Mouse (Mus musculus) MEL (cell line): ENCODE data around the gene Pax4. TPM values are rescaled to one million over a fixed set of nuclear protein-coding genes. Genes with fewer than 3 reads are reported as not detected.

Source experiments
- DNase-seq: peaks from one replicate; pipeline ENCODE4 v3.0.0; 2011; ENCODE audit warnings: low read depth, low spot score
- H3K27ac ChIP-seq: 2 replicates; pipeline ENCODE4 v1.5.1; 2012; ENCODE audit warnings: low read depth, mild to moderate bottlenecking, control low read depth, low read length, moderate library complexity; ENCODE audit not compliant: control insufficient read depth
- H3K27me3 ChIP-seq, 2 experiments: fragments of 150-350 bp in 1 of 2; sonication (generic) in 1 of 2; 2 replicates each; pipeline ENCODE4 v1.6.1; 2012; ENCODE audit warnings: low read length in 2 of 2, mild to moderate bottlenecking in 2 of 2, improper control_type of control experiment in 1 of 2, moderate library complexity in 1 of 2; ENCODE audit not compliant: insufficient read depth in 2 of 2, control insufficient read depth in 1 of 2
- H3K36me3 ChIP-seq, 2 experiments: 2 replicates each; pipeline ENCODE4 v1.6.1; 2012 to 2014; ENCODE audit warnings: low read length in 2 of 2, improper control_type of control experiment in 1 of 2, inconsistent platforms in 1 of 2, mild to moderate bottlenecking in 1 of 2; ENCODE audit not compliant: insufficient read depth in 2 of 2, control insufficient read depth in 1 of 2
- H3K4me1 ChIP-seq, 2 experiments: fragments of 150-350 bp in 1 of 2; sonication (generic) in 1 of 2; 2 replicates each; pipeline ENCODE4 v1.6.1; 2012; ENCODE audit warnings: low read length in 2 of 2, improper control_type of control experiment in 1 of 2, mild to moderate bottlenecking in 1 of 2; ENCODE audit not compliant: insufficient read depth in 2 of 2, control insufficient read depth in 1 of 2
- H3K4me3 ChIP-seq, 2 experiments: fragments of 150-350 bp in 1 of 2; sonication (generic) in 1 of 2; 2 replicates each; pipeline ENCODE4 v1.5.1; 2012; ENCODE audit warnings: low read depth in 2 of 2, low read length in 2 of 2, mild to moderate bottlenecking in 2 of 2, moderate library complexity in 2 of 2, control low read depth in 1 of 2, improper control_type of control experiment in 1 of 2; ENCODE audit not compliant: control insufficient read depth in 1 of 2, insufficient read depth in 1 of 2
- H3K79me2 ChIP-seq: 2 replicates; pipeline ENCODE4 v1.6.1; 2012; ENCODE audit warnings: mild to moderate bottlenecking, low read length, moderate library complexity; ENCODE audit not compliant: control insufficient read depth, poor library complexity, insufficient read depth
- H3K9ac ChIP-seq: 2 replicates; pipeline ENCODE4 v1.6.1; 2012; ENCODE audit warnings: low read depth, mild to moderate bottlenecking, control low read depth, low read length, moderate library complexity; ENCODE audit not compliant: control insufficient read depth, poor library complexity, severe bottlenecking
- H3K9me3 ChIP-seq: fragments of 150-350 bp; sonication (generic); replicated peaks from 2 replicates; pipeline ENCODE4 v1.6.1; 2012; ENCODE audit warnings: mild to moderate bottlenecking, low read length, improper control_type of control experiment, moderate library complexity; ENCODE audit not compliant: insufficient read depth
- CTCF ChIP-seq, 3 experiments: IDR thresholded peaks in 2 of 3; conservative IDR thresholded peaks in 1 of 3; 2 replicates each; pipeline ENCODE4 v1.5.1; 2011 to 2012; ENCODE audit warnings: low read length in 3 of 3, low read depth in 2 of 3, mild to moderate bottlenecking in 2 of 3, improper control_type of control experiment in 1 of 3, inconsistent platforms in 1 of 3, mixed read lengths in 1 of 3, moderate library complexity in 1 of 3; ENCODE audit not compliant: control insufficient read depth in 1 of 3, insufficient read depth in 1 of 3, poor library complexity in 1 of 3, severe bottlenecking in 1 of 3
- E2F4 ChIP-seq: IDR thresholded peaks from 2 replicates; pipeline ENCODE4 v1.6.1; 2011; ENCODE audit warnings: low read depth, low read length, improper control_type of control experiment, borderline replicate concordance
- EP300 ChIP-seq, 2 experiments: IDR thresholded peaks; 2 replicates each; pipeline ENCODE4 v1.6.1; 2011; ENCODE audit warnings: improper control_type of control experiment in 2 of 2, low read length in 2 of 2, low read depth in 1 of 2, mild to moderate bottlenecking in 1 of 2
- ETS1 ChIP-seq: IDR thresholded peaks from 2 replicates; pipeline ENCODE4 v1.6.1; 2012; ENCODE audit warnings: low read depth, mild to moderate bottlenecking, inconsistent platforms, low read length, improper control_type of control experiment, moderate library complexity
- GABPA ChIP-seq: IDR thresholded peaks from 2 replicates; pipeline ENCODE4 v1.6.1; 2012; ENCODE audit warnings: low read depth, mild to moderate bottlenecking, inconsistent platforms, low read length, improper control_type of control experiment, moderate library complexity
- GATA1 ChIP-seq: IDR thresholded peaks from 2 replicates; pipeline ENCODE4 v1.6.1; 2011; ENCODE audit warnings: low read depth, low read length, improper control_type of control experiment
- HCFC1 ChIP-seq: IDR thresholded peaks from 2 replicates; pipeline ENCODE4 v1.6.1; 2012; ENCODE audit warnings: low read depth, mild to moderate bottlenecking, inconsistent platforms, low read length, improper control_type of control experiment, moderate library complexity
- MXI1 ChIP-seq: IDR thresholded peaks from 2 replicates; pipeline ENCODE4 v1.6.1; 2011; ENCODE audit warnings: mild to moderate bottlenecking, low read depth, low read length, improper control_type of control experiment
- NRF1 ChIP-seq: IDR thresholded peaks from 2 replicates; pipeline ENCODE4 v1.6.1; 2014; ENCODE audit warnings: low read depth, mild to moderate bottlenecking, inconsistent platforms, low read length, improper control_type of control experiment, moderate library complexity; ENCODE audit not compliant: poor library complexity, insufficient read depth, severe bottlenecking
- POLR2AphosphoS2 ChIP-seq: IDR thresholded peaks from 2 replicates; pipeline ENCODE4 v1.6.1; 2011; ENCODE audit warnings: low read length, improper control_type of control experiment
- POLR2AphosphoS5 ChIP-seq: IDR thresholded peaks from 2 replicates; pipeline ENCODE4 v1.6.1; 2012; ENCODE audit warnings: low read depth, borderline replicate concordance, mild to moderate bottlenecking, inconsistent platforms, low read length, moderate library complexity, mixed read lengths
- RAD21 ChIP-seq: IDR thresholded peaks from 2 replicates; pipeline ENCODE4 v1.6.1; 2011; ENCODE audit warnings: mild to moderate bottlenecking, low read depth, low read length, improper control_type of control experiment
- RCOR1 ChIP-seq: IDR thresholded peaks from 2 replicates; pipeline ENCODE4 v1.6.1; 2012; ENCODE audit warnings: low read depth, mild to moderate bottlenecking, inconsistent platforms, low read length, improper control_type of control experiment
- SIN3A ChIP-seq: IDR thresholded peaks from 2 replicates; pipeline ENCODE4 v1.6.1; 2012; ENCODE audit warnings: low read length, improper control_type of control experiment, inconsistent platforms
- TCF12 ChIP-seq: IDR thresholded peaks from 2 replicates; pipeline ENCODE4 v1.6.1; 2014; ENCODE audit warnings: low read depth, mild to moderate bottlenecking, inconsistent platforms, low read length, improper control_type of control experiment, moderate library complexity
- USF2 ChIP-seq, 2 experiments: IDR thresholded peaks; 2 replicates each; pipeline ENCODE4 v1.6.1; 2011 to 2012; ENCODE audit warnings: improper control_type of control experiment in 2 of 2, low read length in 2 of 2, borderline replicate concordance in 1 of 2, inconsistent platforms in 1 of 2, low read depth in 1 of 2, mild to moderate bottlenecking in 1 of 2; ENCODE audit not compliant: insufficient read depth in 1 of 2
- ZC3H11A ChIP-seq: IDR thresholded peaks from 2 replicates; pipeline ENCODE4 v1.6.1; 2012; ENCODE audit warnings: low read depth, mild to moderate bottlenecking, inconsistent platforms, low read length, improper control_type of control experiment
- ZMIZ1 ChIP-seq: IDR thresholded peaks from 2 replicates; pipeline ENCODE4 v1.6.1; 2012; ENCODE audit warnings: low read depth, mild to moderate bottlenecking, inconsistent platforms, low read length, improper control_type of control experiment, moderate library complexity
- polyA plus RNA-seq, 2 experiments: library from polyadenylated mRNA; stranded (reverse) in 1 of 2; unstranded in 1 of 2; fragments of >175 nt in 1 of 2; fragments of >200 nt in 1 of 2; gene quantifications; 2 replicates each; pipeline versions ENCODE4 v1.2.1 to v1.2.4; 2012; ENCODE audit warnings: low replicate concordance in 2 of 2, low read depth in 1 of 2; ENCODE audit not compliant: insufficient read length in 2 of 2, insufficient read depth in 1 of 2, missing spikeins in 1 of 2
- total RNA-seq: library from RNA; depleted of rRNA; stranded (reverse); fragments of 300-350 nt; gene quantifications from 2 replicates; pipeline ENCODE4 v1.2.3, GENCODE M21; 2012

Pax4 gene
- total and polyA plus RNA-seq, 3 experiments, result not detected

DNA sequence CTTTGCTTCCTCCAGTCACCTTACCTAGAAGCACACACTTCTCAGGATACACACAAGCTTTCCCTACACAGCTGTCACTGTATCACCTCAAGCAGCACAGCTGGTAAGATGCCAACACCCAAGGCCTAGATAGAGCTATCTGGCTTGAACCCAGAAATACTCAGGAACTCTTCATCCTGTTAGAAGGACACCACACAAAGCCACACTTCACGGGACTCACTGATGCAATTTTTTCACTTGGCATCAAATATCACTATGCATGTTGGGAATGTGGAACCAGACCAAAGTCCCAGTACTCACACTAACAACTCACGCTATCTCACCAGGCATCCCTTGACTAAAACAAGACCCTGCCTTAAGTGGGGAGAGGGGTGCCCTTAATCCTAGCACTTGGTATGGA, 29.5 kb downstream of the Pax4 start:
- peak; percentile 66 for DNase-seq
- peak overlapping the region; percentile 23; the same call in 1 of the 2 replicates for H3K9ac ChIP-seq

DNA sequence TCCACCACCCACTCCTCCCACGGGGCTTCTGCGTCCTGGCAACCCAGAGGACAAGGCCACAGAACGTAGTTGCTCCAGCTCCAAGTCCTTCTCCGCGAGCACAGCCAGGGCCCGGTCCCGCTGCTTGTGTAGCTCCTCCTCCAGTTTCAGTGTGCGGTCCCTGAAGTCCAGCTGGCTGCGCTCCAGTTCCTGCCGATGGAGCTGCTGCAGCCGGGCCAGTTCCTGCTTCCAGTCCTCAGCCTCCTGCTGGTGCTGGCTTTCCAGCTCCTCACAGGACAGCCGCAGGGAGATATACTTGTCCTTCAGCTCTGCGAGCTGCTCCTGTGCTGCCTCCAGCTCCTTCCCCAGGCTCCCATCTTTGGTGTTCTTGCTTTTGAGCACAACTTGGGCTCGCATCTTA, 30.7 kb downstream of the Pax4 start:
- Histone ChIP-seq H3K27ac (no peak overlapping the region), H3K27me3 (no peaks in the 10 kb centered on the region), H3K9me3 (no peaks in the 10 kb centered on the region), H3K79me2 (peaks cover 12% of the 10 kb centered on the region), H3K9ac (no peak overlapping the region), H3K36me3 (peaks cover 0 to 12% of the 10 kb centered on the region in 2 experiments; a peak in 3 of 4 replicates), H3K4me3 (no peak overlapping the region), H3K4me1 (peaks cover 2 to 22% of the 10 kb centered on the region in 2 experiments; a peak in 3 of 4 replicates)
- no peak for DNase-seq
- TF ChIP-seq RCOR1 (no peak), POLR2AphosphoS2 (no peak), E2F4 (no peak), HCFC1 (no peak), NRF1 (no peak), CTCF (IDR thresholded peaks at IDR 0.05 in 2 of 3, conservative IDR thresholded peaks at IDR 0.05 in 1 of 3; ENCODE audit: control insufficient read depth in 1 of 3, insufficient read depth in 1 of 3, low read depth in 2 of 3, low read length in 3 of 3, poor library complexity in 1 of 3, severe bottlenecking in 1 of 3) (no peak), ZMIZ1 (no peak), USF2 (IDR thresholded peaks at IDR 0.05; ENCODE audit: borderline replicate concordance in 1 of 2, insufficient read depth in 1 of 2, low read depth in 1 of 2, low read length in 2 of 2) (no peak), GABPA (no peak), ZC3H11A (no peak), RAD21 (no peak)

More for the DNA sequence above, 29.5 kb downstream of the Pax4 start:
- H3K36me3 ChIP-seq, result peaks cover 0 to 14% of the 10 kb centered on the region in 2 experiments; a peak in 3 of 4 replicates
- H3K27ac ChIP-seq, result 0 out of 2 replicates have a peak overlapping the region, but pooled peaks have one; percentile 14
- H3K27me3 ChIP-seq, result no peaks in the 10 kb centered on the region
- H3K4me3 ChIP-seq, result peak overlapping the region; percentile 15 to 82; a peak in 3 of 4 replicates
- H3K4me1 ChIP-seq, result peaks cover 2 to 27% of the 10 kb centered on the region in 2 experiments
- no peak for TF ChIP-seq E2F4
- TF ChIP-seq MXI1, result peak; percentile 43; the same call in 1 of the 2 replicates
- TF ChIP-seq TCF12, result peak; percentile 27; the same call in 1 of the 2 replicates
- peak; percentile 87 for TF ChIP-seq ETS1
- TF ChIP-seq POLR2AphosphoS5, result no peak
- TF ChIP-seq EP300 (IDR thresholded peaks at IDR 0.05; ENCODE audit: low read depth in 1 of 2, low read length in 2 of 2), result peak in 1 of 2 experiments; percentile 28; a peak in 1 of 4 replicates
- TF ChIP-seq GATA1, result peak; percentile 30; the same call in 1 of the 2 replicates
- TF ChIP-seq SIN3A, result peak; percentile 70
- TF ChIP-seq, all 39 proteins: peak for 6
- Histone ChIP-seq H3K79me2 (peaks cover 13% of the 10 kb centered on the region), H3K9me3 (no peaks in the 10 kb centered on the region)
